Mouse (Mus musculus) embryonic facial prominence, embryonic 13.5 days (tissue): ENCODE results near the gene Ube2g1. TPM values are rescaled to one million over a fixed set of nuclear protein-coding genes. Genes with fewer than 3 reads are reported as not detected.

Experiments
- ATAC-seq: fragments of 200-750 bp; cut with Nextera tagmentation; 2 replicates; pipeline ENCODE4 v1.8.0; 2017; ENCODE audit warnings: low read depth; ENCODE audit not compliant: insufficient number of reproducible peaks, insufficient read depth, low FRiP score, low TSS enrichment
- H3K27ac ChIP-seq: fragments of 300-500 bp; sonication (generic); 2 replicates; pipeline ENCODE4 v1.5.1; 2015; ENCODE audit warnings: moderate library complexity, mild to moderate bottlenecking, inconsistent platforms
- H3K27me3 ChIP-seq: fragments of 300-500 bp; sonication (generic); 2 replicates; pipeline ENCODE4 v1.6.1; 2015; ENCODE audit warnings: mild to moderate bottlenecking, inconsistent platforms
- H3K36me3 ChIP-seq: fragments of 300-500 bp; sonication (generic); 2 replicates; pipeline ENCODE4 v1.6.1; 2015; ENCODE audit warnings: mild to moderate bottlenecking, inconsistent platforms
- H3K4me1 ChIP-seq: fragments of 300-500 bp; sonication (generic); 2 replicates; pipeline ENCODE4 v1.6.1; 2015; ENCODE audit warnings: inconsistent platforms
- H3K4me2 ChIP-seq: fragments of 300-500 bp; sonication (generic); 2 replicates; pipeline ENCODE4 v1.6.1; 2015; ENCODE audit warnings: moderate library complexity, mild to moderate bottlenecking, inconsistent platforms
- H3K4me3 ChIP-seq: fragments of 300-500 bp; sonication (generic); 2 replicates; pipeline ENCODE4 v1.5.1; 2015; ENCODE audit warnings: mild to moderate bottlenecking, inconsistent platforms
- H3K9ac ChIP-seq: fragments of 300-500 bp; sonication (generic); 2 replicates; pipeline ENCODE4 v1.6.1; 2015; ENCODE audit warnings: mild to moderate bottlenecking, inconsistent platforms
- H3K9me3 ChIP-seq: fragments of 300-500 bp; sonication (generic); 2 replicates; pipeline ENCODE4 v1.6.1; 2016; ENCODE audit warnings: inconsistent platforms
- WGBS: fragments of 180-500 bp; shearing (Covaris S2); methylation state at CpG from one replicate; pipeline ENCODE4 v1.1.7; 2015; ENCODE audit warnings: mixed read lengths; 5-methylcytosine and 5-hydroxymethylcytosine counted together
- polyA plus RNA-seq: library from polyadenylated mRNA; unstranded; fragments of >200 nt; fragmentation: Nextera tagmentation; extraction: Ambion mirVana; gene quantifications from 2 replicates; pipeline ENCODE4 v1.2.1, GENCODE M21; 2015

Ube2g1 gene
- polyA plus RNA-seq, 1 experiment from 2014 or later, result 75.3 TPM

- H3K36me3 ChIP-seq, result peaks cover 3% of the 10 kb centered on the region; the same call in 1 of the 2 replicates
- 0 out of 2 replicates have a peak, but pooled peaks cover 2% of the 10 kb centered on the region for H3K4me1 ChIP-seq
- H3K27ac ChIP-seq, result no peak overlapping the region
- no peaks in the 10 kb centered on the region for H3K27me3 ChIP-seq
- WGBS, result 83% methylated on average over 6 of the region's 6 CpGs
- ATAC-seq, result no peak
- H3K4me2 ChIP-seq, result no peak overlapping the region
- no peak overlapping the region for H3K9ac ChIP-seq
- no peaks in the 10 kb centered on the region for H3K9me3 ChIP-seq
- no peak overlapping the region for H3K4me3 ChIP-seq
Measured at GRCm38 (mm10) chr11:72671294-72671988, 64.4 kb downstream of the Ube2g1 start.

GRCm38 (mm10) chr11:72672438-72672837, 65.4 kb downstream of the Ube2g1 start:
- no peaks in the 10 kb centered on the region for H3K9me3 ChIP-seq
- H3K27me3 ChIP-seq, result no peaks in the 10 kb centered on the region
- H3K36me3 ChIP-seq, result peaks cover 3% of the 10 kb centered on the region; the same call in 1 of the 2 replicates
- 82% methylated on average over 1 of the region's 1 CpGs for WGBS
- ATAC-seq, result no peak
- H3K9ac ChIP-seq, result no peak overlapping the region
- no peak overlapping the region for H3K4me2 ChIP-seq
- H3K27ac ChIP-seq, result no peak overlapping the region
- no peak overlapping the region for H3K4me3 ChIP-seq
- 0 out of 2 replicates have a peak, but pooled peaks cover 2% of the 10 kb centered on the region for H3K4me1 ChIP-seq

- Histone ChIP-seq H3K36me3 (0 out of 2 replicates have a peak, but pooled peaks cover 5% of the 10 kb centered on the region), H3K9me3 (no peaks in the 10 kb centered on the region), H3K9ac (no peak overlapping the region), H3K4me2 (no peak overlapping the region), H3K4me1 (0 out of 2 replicates have a peak, but pooled peaks cover 2% of the 10 kb centered on the region), H3K4me3 (no peak overlapping the region), H3K27me3 (no peaks in the 10 kb centered on the region), H3K27ac (no peak overlapping the region)
- 66% methylated on average over 2 of the region's 2 CpGs for WGBS
- no peak for ATAC-seq
Measured at GRCm38 (mm10) chr11:72675280-72675679, 68.2 kb downstream of the Ube2g1 start.

- Histone ChIP-seq H3K4me1 (no peaks in the 10 kb centered on the region), H3K4me2 (no peak overlapping the region), H3K4me3 (no peak overlapping the region), H3K9ac (no peak overlapping the region), H3K27ac (no peak overlapping the region), H3K9me3 (no peaks in the 10 kb centered on the region), H3K27me3 (no peaks in the 10 kb centered on the region), H3K36me3 (peaks cover 27% of the 10 kb centered on the region)
- ATAC-seq, result no peak
Measured at GRCm38 (mm10) chr11:72680726-72681125, 73.6 kb downstream of the Ube2g1 start.

- no peaks in the 10 kb centered on the region for H3K27me3 ChIP-seq
- no peak for ATAC-seq
- H3K9me3 ChIP-seq, result no peaks in the 10 kb centered on the region
- H3K4me1 ChIP-seq, result 0 out of 2 replicates have a peak, but pooled peaks cover 6% of the 10 kb centered on the region
- H3K4me3 ChIP-seq, result no peak overlapping the region
- 93% methylated on average over 2 of the region's 2 CpGs for WGBS
- no peak overlapping the region for H3K9ac ChIP-seq
- H3K4me2 ChIP-seq, result no peak overlapping the region
- H3K27ac ChIP-seq, result no peak overlapping the region
- H3K36me3 ChIP-seq, result peaks cover 27% of the 10 kb centered on the region
Measured at GRCm38 (mm10) chr11:72683402-72683801, 76.3 kb downstream of the Ube2g1 start.

GRCm38 (mm10) chr11:72686697-72687096, 79.6 kb downstream of the Ube2g1 start:
- no peak for ATAC-seq
- Histone ChIP-seq H3K27me3 (no peaks in the 10 kb centered on the region), H3K9ac (no peak overlapping the region), H3K4me3 (no peak overlapping the region), H3K9me3 (no peaks in the 10 kb centered on the region), H3K36me3 (peaks cover 12% of the 10 kb centered on the region; the same call in 1 of the 2 replicates), H3K4me1 (peaks cover 23% of the 10 kb centered on the region), H3K27ac (no peak overlapping the region), H3K4me2 (no peak overlapping the region)

- no peak overlapping the region for H3K27ac ChIP-seq
Measured at GRCm38 (mm10) chr11:72688242-72688641, 81.2 kb downstream of the Ube2g1 start.

GRCm38 (mm10) chr11:72689115-72689514, 82.0 kb downstream of the Ube2g1 start:
- Histone ChIP-seq H3K4me1 (peaks cover 31% of the 10 kb centered on the region), H3K27me3 (no peaks in the 10 kb centered on the region), H3K4me2 (peak overlapping the region; percentile 71), H3K9ac (peak overlapping the region; percentile 89), H3K36me3 (peaks cover 9% of the 10 kb centered on the region; the same call in 1 of the 2 replicates), H3K4me3 (peak overlapping the region; percentile 87), H3K9me3 (no peaks in the 10 kb centered on the region), H3K27ac (peak overlapping the region; percentile 82; the same call in 1 of the 2 replicates)
- 74% methylated on average over 3 of the region's 3 CpGs for WGBS
- no peak for ATAC-seq

More at GRCm38 (mm10) chr11:72688242-72688641, 81.2 kb downstream of the Ube2g1 start:
- Histone ChIP-seq H3K4me3 (no peak overlapping the region), H3K9ac (no peak overlapping the region), H3K9me3 (no peaks in the 10 kb centered on the region), H3K4me1 (peaks cover 31% of the 10 kb centered on the region), H3K36me3 (peaks cover 12% of the 10 kb centered on the region; the same call in 1 of the 2 replicates), H3K27me3 (no peaks in the 10 kb centered on the region), H3K4me2 (no peak overlapping the region; the same call in 1 of the 2 replicates)
- no peak for ATAC-seq
- WGBS, result 2% methylated on average over 5 of the region's 5 CpGs

- H3K4me1 ChIP-seq, result peaks cover 31% of the 10 kb centered on the region
- H3K36me3 ChIP-seq, result peaks cover 6% of the 10 kb centered on the region; the same call in 1 of the 2 replicates
- peak within 1 kb of the TSS; percentile 82 for H3K27ac ChIP-seq
- H3K4me2 ChIP-seq, result peak within 1 kb of the TSS; percentile 71
- H3K9me3 ChIP-seq, result no peaks in the 10 kb centered on the region
- under 1% methylated on average over 56 of the region's 56 CpGs for WGBS
- peak; percentile 95 for ATAC-seq
- peak within 1 kb of the TSS; percentile 87 for H3K4me3 ChIP-seq
- no peaks in the 10 kb centered on the region for H3K27me3 ChIP-seq
- H3K9ac ChIP-seq, result peak within 1 kb of the TSS; percentile 89
Measured at GRCm38 (mm10) chr11:72689551-72690510, 82.7 kb downstream of the Ube2g1 start, which contains the start of gene Ankfy1. Gene Ankfy1 (plus strand): TSS chr11:72690006.

GRCm38 (mm10) chr11:72692353-72692752, 85.3 kb downstream of the Ube2g1 start:
- no peak overlapping the region for H3K9ac ChIP-seq

GRCm38 (mm10) chr11:72695025-72695424, 87.9 kb downstream of the Ube2g1 start:
- 86% methylated on average over 3 of the region's 3 CpGs for WGBS
- H3K9me3 ChIP-seq, result no peaks in the 10 kb centered on the region
- no peak for ATAC-seq
- H3K4me1 ChIP-seq, result peaks cover 20% of the 10 kb centered on the region
- H3K27me3 ChIP-seq, result no peaks in the 10 kb centered on the region
- no peak overlapping the region for H3K4me2 ChIP-seq
- no peak overlapping the region for H3K4me3 ChIP-seq
- no peak overlapping the region for H3K9ac ChIP-seq
- H3K36me3 ChIP-seq, result no peaks in the 10 kb centered on the region
- no peak overlapping the region for H3K27ac ChIP-seq

More at GRCm38 (mm10) chr11:72692353-72692752, 85.3 kb downstream of the Ube2g1 start:
- Histone ChIP-seq H3K27ac (no peak overlapping the region), H3K4me3 (no peak overlapping the region), H3K4me2 (no peak overlapping the region), H3K9me3 (no peaks in the 10 kb centered on the region), H3K36me3 (no peaks in the 10 kb centered on the region), H3K4me1 (peaks cover 31% of the 10 kb centered on the region), H3K27me3 (no peaks in the 10 kb centered on the region)
- no peak for ATAC-seq
- 87% methylated on average over 4 of the region's 4 CpGs for WGBS
